Mouse (Mus musculus) liver, postnatal 0 days (tissue): ENCODE data around the gene Ctsw.

ENCODE experiments used
- CTCF ChIP-seq: sonication (generic); IDR thresholded peaks from 2 replicates; pipeline ENCODE4 v1.5.1; 2016; ENCODE audit warnings: antibody characterized with exemption, low read depth
- EP300 ChIP-seq: IDR thresholded peaks from 2 replicates; pipeline ENCODE4 v1.6.1; 2016; ENCODE audit warnings: antibody characterized with exemption, low read depth, mild to moderate bottlenecking

- no peak for TF ChIP-seq CTCF
- TF ChIP-seq EP300, result no peak
Observed at GRCm38 (mm10) chr19:5500330-5500875, 32.1 kb upstream of the Ctsw start.
